Mouse (Mus musculus): ENCODE data around the gene Dcaf7. TPM values are rescaled to one million over a fixed set of nuclear protein-coding genes. Genes with fewer than 3 reads are reported as not detected.

Gene Dcaf7
- polyA plus RNA-seq, 1 experiment from 2014 or later = 94.7 TPM

GRCm38 (mm10) chr11:106083708-106084701 lies 47.3 kb downstream of the Dcaf7 start, which contains the start of gene Map3k3:
Map3k3 (plus strand) TSS chr11:106084613.
- Histone ChIP-seq H3K36me3 (no peaks in the 10 kb centered on the region), H3K4me1 (replicated peaks) (peaks cover 27% of the 10 kb centered on the region), H3K4me3 (peak within 1 kb of the TSS; percentile 88), H3K27me3 (ENCODE audit: insufficient read depth, poor library complexity, severe bottlenecking) (no peaks in the 10 kb centered on the region), H3K9me3 (no peaks in the 10 kb centered on the region), H3K27ac (peak within 1 kb of the TSS; percentile 97)
- under 1% methylated on average over 69 of the region's 69 CpGs for WGBS
- DNase-seq (ENCODE audit: low spot score) = peak; percentile 99

GRCm38 (mm10) chr11:106084911-106085561 lies 48.4 kb downstream of the Dcaf7 start:
- peak overlapping the region; percentile 88 for H3K4me3 ChIP-seq
- H3K27ac ChIP-seq = peak overlapping the region; percentile 97
- no peaks in the 10 kb centered on the region for H3K9me3 ChIP-seq
- under 1% methylated on average over 58 of the region's 61 CpGs for WGBS
- H3K36me3 ChIP-seq = no peaks in the 10 kb centered on the region
- peaks cover 27% of the 10 kb centered on the region for H3K4me1 ChIP-seq (replicated peaks)
- peak; percentile 84 for DNase-seq (ENCODE audit: low spot score)
- H3K27me3 ChIP-seq (ENCODE audit: insufficient read depth, poor library complexity, severe bottlenecking) = no peaks in the 10 kb centered on the region

- no peaks in the 10 kb centered on the region for H3K4me1 ChIP-seq (replicated peaks)
- WGBS = 92% methylated on average over 1 of the region's 1 CpGs
- peaks cover 43% of the 10 kb centered on the region for H3K36me3 ChIP-seq
- H3K4me3 ChIP-seq = no peak overlapping the region
- DNase-seq (ENCODE audit: low spot score) = no peak
- no peak overlapping the region for H3K27ac ChIP-seq
- H3K27me3 ChIP-seq (ENCODE audit: insufficient read depth, poor library complexity, severe bottlenecking) = no peaks in the 10 kb centered on the region
- H3K9me3 ChIP-seq = no peaks in the 10 kb centered on the region
Measured at GRCm38 (mm10) chr11:106098223-106098622, 61.6 kb downstream of the Dcaf7 start.

- Histone ChIP-seq H3K4me3 (no peak overlapping the region), H3K27me3 (ENCODE audit: insufficient read depth, poor library complexity, severe bottlenecking) (no peaks in the 10 kb centered on the region), H3K4me1 (replicated peaks) (no peaks in the 10 kb centered on the region), H3K27ac (no peak overlapping the region), H3K36me3 (peaks cover 38% of the 10 kb centered on the region), H3K9me3 (no peaks in the 10 kb centered on the region)
- no peak for DNase-seq (ENCODE audit: low spot score)
- WGBS = 96% methylated on average over 3 of the region's 3 CpGs
Measured at GRCm38 (mm10) chr11:106102866-106103265, 66.2 kb downstream of the Dcaf7 start.

GRCm38 (mm10) chr11:106106047-106106587 lies 69.4 kb downstream of the Dcaf7 start:
- no peaks in the 10 kb centered on the region for H3K4me1 ChIP-seq (replicated peaks)
- H3K27ac ChIP-seq = no peak overlapping the region
- DNase-seq (ENCODE audit: low spot score) = no peak
- H3K9me3 ChIP-seq = no peaks in the 10 kb centered on the region
- 84% methylated on average over 8 of the region's 8 CpGs for WGBS
- H3K36me3 ChIP-seq = peaks cover 20% of the 10 kb centered on the region
- no peak overlapping the region for H3K4me3 ChIP-seq
- no peaks in the 10 kb centered on the region for H3K27me3 ChIP-seq (ENCODE audit: insufficient read depth, poor library complexity, severe bottlenecking)

Other genes with a start within 250 kb of the Dcaf7 start
- gene Cyb561, start 83.5 kb upstream of the Dcaf7 start, polyA plus RNA-seq (2016; fragmentation: Nextera tagmentation; extraction: Ambion mirVana) = 20.0 and 23.6 TPM in 2 replicates
- 1.3 TPM in 2 replicates for gene Ace, start 68.9 kb upstream of the Dcaf7 start, polyA plus RNA-seq (2016; fragmentation: Nextera tagmentation; extraction: Ambion mirVana)
- not detected in 2 replicates for gene Ace3, start 42.2 kb upstream of the Dcaf7 start, polyA plus RNA-seq (2016; fragmentation: Nextera tagmentation; extraction: Ambion mirVana)
- gene Kcnh6, start 28.7 kb upstream of the Dcaf7 start, polyA plus RNA-seq (2016; fragmentation: Nextera tagmentation; extraction: Ambion mirVana) = 0.52 and 0.61 TPM in 2 replicates
- gene Taco1, start 29.2 kb downstream of the Dcaf7 start, polyA plus RNA-seq (2016; fragmentation: Nextera tagmentation; extraction: Ambion mirVana) = 10.4 and 14.0 TPM in 2 replicates
- gene Map3k3, start 47.7 kb downstream of the Dcaf7 start, polyA plus RNA-seq (2016; fragmentation: Nextera tagmentation; extraction: Ambion mirVana) = 21.7 and 23.5 TPM in 2 replicates
- gene Gm10840, start 124.0 kb downstream of the Dcaf7 start, polyA plus RNA-seq (2016; fragmentation: Nextera tagmentation; extraction: Ambion mirVana) = 0.67 TPM in 1 of 2 replicates, not detected in the other
- gene Limd2, start 124.0 kb downstream of the Dcaf7 start, polyA plus RNA-seq (2016; fragmentation: Nextera tagmentation; extraction: Ambion mirVana) = 366 and 418 TPM in 2 replicates
- gene Strada, start 165.3 kb downstream of the Dcaf7 start, polyA plus RNA-seq (2016; fragmentation: Nextera tagmentation; extraction: Ambion mirVana) = 37.8 and 46.0 TPM in 2 replicates
- gene Ccdc47, start 179.5 kb downstream of the Dcaf7 start, polyA plus RNA-seq (2016; fragmentation: Nextera tagmentation; extraction: Ambion mirVana) = 57.7 and 69.0 TPM in 2 replicates
- 85.6 and 98.1 TPM in 2 replicates for gene Ddx42, start 180.1 kb downstream of the Dcaf7 start, polyA plus RNA-seq (2016; fragmentation: Nextera tagmentation; extraction: Ambion mirVana)
- gene Ftsj3, start 219.2 kb downstream of the Dcaf7 start, polyA plus RNA-seq (2016; fragmentation: Nextera tagmentation; extraction: Ambion mirVana) = 52.6 and 78.7 TPM in 2 replicates
- 371 and 420 TPM in 2 replicates for gene Psmc5, start 219.3 kb downstream of the Dcaf7 start, polyA plus RNA-seq (2016; fragmentation: Nextera tagmentation; extraction: Ambion mirVana)
- gene Smarcd2, start 236.1 kb downstream of the Dcaf7 start, polyA plus RNA-seq (2016; fragmentation: Nextera tagmentation; extraction: Ambion mirVana) = 24.9 and 27.3 TPM in 2 replicates
- 0.12 and 0.25 TPM in 2 replicates for gene Tcam1, start 239.8 kb downstream of the Dcaf7 start, polyA plus RNA-seq (2016; fragmentation: Nextera tagmentation; extraction: Ambion mirVana)

All from hindbrain, embryonic 10.5 days (tissue).